Mouse (Mus musculus) heart, postnatal 25 days (tissue): ENCODE results near the gene Ring1. TPM values are rescaled to one million over a fixed set of nuclear protein-coding genes. Genes with fewer than 3 reads are reported as not detected.
"Not testable (repeated sequence)": the region's sequence is repeated elsewhere in the genome, so short reads cannot be mapped to it uniquely, and the experiment has no call there.

Source experiments
- DNase-seq: peaks from one replicate; pipeline ENCODE4 v3.0.0; 2022; ENCODE audit warnings: low spot score
- intact Hi-C: fragments of 180-260 bp; cut with DNase I; formaldehyde crosslinking; loops from one replicate; pipeline ENCODE4 v1.15.1; 2025
- total RNA-seq, 2 experiments: library from RNA; stranded (reverse); gene quantifications; 2 replicates each; pipeline ENCODE4 v1.2.3; 2021

Gene Ring1
- total RNA-seq, 2 experiments from 2014 or later: 12.6 to 13.2 TPM

- intact Hi-C loops: loop anchor here (5.0 kb wide), 1 partner anchor 88 kb away; the partner anchor contains the start of gene H2-DMa
- DNase-seq: peak; percentile 0
These were observed 4.8 kb upstream of the Ring1 start for GRCm38 (mm10) chr17:34029150-34029889.

- intact Hi-C loops: loop anchor here (5.0 kb wide), 1 partner anchor 89 kb away; the partner anchor contains the start of gene H2-DMa
- no peak for DNase-seq
These were observed 4.1 kb upstream of the Ring1 start for GRCm38 (mm10) chr17:34028501-34029149.

DNA sequence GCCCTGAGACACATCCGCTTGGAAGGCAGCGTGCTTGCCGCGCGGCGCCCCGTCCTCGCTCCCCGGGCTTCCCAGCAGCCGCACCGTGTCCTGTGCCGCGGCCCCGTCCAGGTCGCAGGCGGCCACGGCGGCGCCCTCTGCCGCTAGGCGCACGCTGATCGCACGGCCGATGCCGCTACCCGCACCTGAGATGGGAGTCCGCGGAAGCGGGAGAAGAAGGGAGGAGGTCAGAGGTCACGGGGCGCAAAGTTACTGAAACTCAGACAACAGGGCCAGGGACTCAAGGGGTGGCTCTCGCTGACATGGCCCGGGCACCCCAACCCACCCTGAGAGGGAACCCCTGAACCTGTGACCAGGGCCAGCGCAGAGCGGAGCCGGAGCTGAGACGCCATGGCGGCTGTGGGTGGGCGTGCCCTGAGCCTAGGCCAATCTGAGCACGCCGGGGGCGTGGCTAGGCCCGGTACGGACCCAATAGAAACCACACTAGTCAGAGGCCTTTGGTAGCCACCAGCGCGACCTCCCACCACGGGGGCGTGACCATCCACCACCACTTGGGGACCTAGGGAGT lies 3.3 kb upstream of the Ring1 start, which contains the start of gene H2-Ke6:
Gene H2-Ke6 (minus strand): TSS at position 405 of the 568 bp plus-strand sequence.
- intact Hi-C loops: loop anchor here (5.0 kb wide), 1 partner anchor 90 kb away; the partner anchor contains the start of gene H2-DMa
- peak; percentile 88 for DNase-seq

DNA sequence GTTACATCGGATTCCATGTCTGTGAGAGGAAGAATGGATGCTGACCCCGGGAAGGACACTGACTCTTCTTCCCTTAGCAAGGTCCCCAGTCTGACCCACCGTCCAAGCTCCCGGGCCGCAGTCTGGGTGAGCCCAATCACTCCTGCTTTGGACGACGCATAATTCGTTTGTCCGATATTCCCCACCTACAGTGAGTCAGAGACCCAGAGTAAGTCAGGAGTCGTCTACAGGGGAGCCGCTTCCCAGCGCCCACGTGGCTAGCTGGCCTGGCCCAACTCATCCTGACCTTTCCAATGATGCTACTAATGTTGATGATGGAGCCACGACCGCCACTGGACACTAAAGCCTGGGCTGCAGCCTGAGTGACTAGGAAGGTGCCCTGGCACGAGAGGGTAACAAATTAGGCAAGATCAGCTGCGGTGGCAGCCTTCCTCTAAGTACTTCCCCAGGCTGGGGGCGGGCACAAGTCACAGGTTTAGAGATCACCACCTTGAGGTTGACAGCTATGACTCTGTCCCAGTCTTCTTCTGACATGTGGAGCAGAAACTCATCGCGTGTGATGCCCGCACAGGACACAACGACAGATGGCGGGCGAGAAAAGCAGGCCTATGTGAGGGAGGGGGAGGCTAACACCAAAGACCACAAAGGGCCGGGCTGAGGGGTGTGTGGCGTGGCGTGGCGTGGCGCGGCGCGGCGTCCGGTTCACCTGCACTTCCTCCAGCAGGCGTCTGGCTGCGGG lies 2.6 kb upstream of the Ring1 start:
- no peak for DNase-seq
- intact Hi-C loops: loop anchor here (5.0 kb wide), 1 partner anchor 90 kb away; the partner anchor contains the start of gene H2-DMa

DNA sequence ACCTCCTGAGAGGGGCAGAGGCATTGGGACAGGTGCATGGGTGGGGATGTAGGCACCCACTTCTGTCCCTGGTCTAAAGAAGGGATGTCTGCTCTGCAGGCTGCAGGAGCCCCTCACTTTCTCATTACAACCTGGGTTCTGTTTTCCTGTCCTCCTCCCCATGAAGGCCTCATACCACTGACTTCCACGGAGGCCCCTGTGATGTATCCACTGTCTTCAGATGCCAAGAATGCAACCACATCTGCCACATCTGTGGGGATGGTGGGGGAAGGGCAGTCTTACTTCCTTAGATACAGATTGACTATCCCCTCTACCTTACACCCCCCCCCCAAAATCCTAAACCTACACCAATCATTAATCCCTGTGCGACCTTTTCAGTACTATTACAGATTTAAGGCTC lies 1.7 kb upstream of the Ring1 start:
- intact Hi-C loops: loop anchor here (5.0 kb wide), 1 partner anchor 91 kb away; the partner anchor contains the start of gene H2-DMa
- DNase-seq: no peak

- intact Hi-C loops: loop anchor here (5.0 kb wide), 1 partner anchor 92 kb away; the partner anchor contains the start of gene H2-DMa
- no peak for DNase-seq
These were observed 1.3 kb upstream of the Ring1 start for GRCm38 (mm10) chr17:34025756-34026151.

DNA sequence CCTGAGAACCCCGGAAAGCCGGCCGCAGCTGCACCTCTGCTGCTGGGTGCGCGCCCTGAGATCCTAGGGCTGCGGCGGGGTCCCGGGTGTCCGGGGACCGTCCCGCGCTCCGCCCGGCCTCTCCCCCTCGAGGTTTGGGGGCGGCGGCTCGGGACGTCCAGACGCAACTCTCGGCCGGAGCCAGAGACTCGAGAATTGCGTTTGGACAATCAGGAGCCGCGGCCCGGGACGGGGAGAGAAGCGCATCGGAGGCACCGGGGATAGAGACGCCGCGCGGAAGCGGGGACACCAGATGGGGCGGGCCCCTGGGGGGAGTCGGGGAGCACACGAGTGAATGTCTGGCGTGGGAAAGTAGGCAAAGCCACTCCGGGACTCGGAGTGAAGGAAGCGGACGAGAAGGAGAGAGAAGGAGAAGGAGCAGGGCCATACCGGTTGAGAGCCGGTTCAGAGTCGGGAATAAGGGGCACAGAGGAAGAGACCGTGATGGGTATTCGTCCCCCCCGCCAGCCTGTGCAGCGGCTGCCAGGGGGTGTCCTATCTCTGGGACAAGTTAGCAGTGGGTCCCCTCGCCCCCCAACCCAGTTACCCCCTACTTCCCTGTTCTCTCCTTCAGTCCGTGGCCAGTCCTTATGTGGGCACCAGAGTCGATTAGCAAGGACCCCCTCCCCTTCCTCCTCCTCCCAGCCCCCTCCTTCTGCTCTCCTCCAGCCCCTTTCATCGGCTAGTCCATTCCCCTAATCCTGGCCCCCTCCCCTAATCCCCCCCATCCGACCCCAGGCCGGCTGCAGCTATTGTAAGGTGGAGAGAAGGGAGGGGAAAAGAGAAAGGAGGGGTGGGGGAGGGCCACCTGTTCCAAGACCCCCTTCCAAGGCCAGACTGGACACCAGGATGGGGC lies 628 bp upstream of the Ring1 start:
- intact Hi-C loops: loop anchor here (5.0 kb wide), 1 partner anchor 92 kb away; the partner anchor contains the start of gene H2-DMa
- no peak for DNase-seq

DNA sequence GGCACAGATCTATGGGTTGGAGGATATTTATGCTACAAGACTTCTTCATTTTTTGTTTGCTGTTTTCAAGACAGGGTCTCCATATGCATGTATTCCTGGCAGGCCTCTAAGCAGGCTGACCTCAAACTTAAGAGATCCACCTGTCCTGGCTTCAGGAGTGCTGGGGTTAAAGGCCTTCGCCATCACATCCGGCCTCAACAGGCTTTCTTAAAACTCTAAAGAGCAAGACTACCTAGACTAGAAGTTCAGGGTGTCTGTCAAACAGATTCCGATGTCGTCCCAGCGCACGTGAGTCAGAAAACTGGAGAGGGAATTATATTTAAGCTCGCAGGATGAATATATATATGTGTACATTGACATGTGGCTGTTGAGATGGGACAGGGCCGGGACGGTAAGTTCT lies 802 bp downstream of the Ring1 start:
- DNase-seq: no peak
- intact Hi-C loops: no loop called here

DNA sequence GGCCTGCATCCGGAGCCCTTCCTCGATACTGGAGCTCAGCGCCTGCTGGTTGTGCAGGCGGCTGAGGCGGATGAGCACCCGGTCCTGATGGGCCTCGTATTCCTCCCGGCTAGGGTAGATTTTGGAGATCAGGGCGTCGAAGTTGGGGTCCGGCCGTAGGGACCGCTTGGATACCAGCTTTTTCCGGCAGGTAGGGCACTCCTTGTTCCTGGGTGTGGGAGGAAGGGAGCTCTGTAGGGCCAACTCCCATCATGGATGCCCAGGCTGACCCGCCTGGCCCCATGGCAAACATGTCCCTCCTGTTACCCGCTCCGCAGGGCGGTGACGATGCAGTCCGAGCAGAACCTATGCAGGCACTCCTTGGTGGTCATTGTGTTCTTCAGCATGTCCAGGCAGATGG lies 1.5 kb downstream of the Ring1 start:
- DNase-seq: no peak
- intact Hi-C loops: no loop called here

- intact Hi-C loops: no loop called here
These were observed 2.1 kb downstream of the Ring1 start for GRCm38 (mm10) chr17:34022414-34022783.

GRCm38 (mm10) chr17:34021539-34022413 lies 2.7 kb downstream of the Ring1 start:
- no peak for DNase-seq
- intact Hi-C loops: loop anchor here (1.0 kb wide), 1 partner anchor 64 kb away; no protein-coding TSS in a partner anchor

More at GRCm38 (mm10) chr17:34022414-34022783, 2.1 kb downstream of the Ring1 start:
- no peak for DNase-seq

DNA sequence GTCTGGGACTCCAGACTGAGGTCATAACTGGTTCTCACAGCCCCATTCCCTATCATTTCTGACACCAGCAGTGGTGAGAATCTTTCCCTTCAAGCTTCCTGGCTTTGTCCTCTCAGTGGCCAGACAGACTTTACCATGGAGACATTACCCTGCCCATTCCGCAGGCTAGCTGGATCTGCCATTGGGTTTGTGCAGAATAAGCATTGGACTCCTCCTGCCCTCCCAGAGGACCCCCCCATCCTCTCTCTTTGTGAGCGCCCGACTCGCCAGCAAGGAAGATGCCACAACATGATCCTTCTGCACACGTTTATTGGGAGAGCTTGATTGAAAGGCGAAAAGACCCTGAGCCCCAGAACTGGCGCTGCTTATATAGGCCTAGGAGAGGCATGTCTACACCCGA lies 11.0 kb downstream of the Ring1 start:
- intact Hi-C loops: no loop called here
- DNase-seq: no peak

DNA sequence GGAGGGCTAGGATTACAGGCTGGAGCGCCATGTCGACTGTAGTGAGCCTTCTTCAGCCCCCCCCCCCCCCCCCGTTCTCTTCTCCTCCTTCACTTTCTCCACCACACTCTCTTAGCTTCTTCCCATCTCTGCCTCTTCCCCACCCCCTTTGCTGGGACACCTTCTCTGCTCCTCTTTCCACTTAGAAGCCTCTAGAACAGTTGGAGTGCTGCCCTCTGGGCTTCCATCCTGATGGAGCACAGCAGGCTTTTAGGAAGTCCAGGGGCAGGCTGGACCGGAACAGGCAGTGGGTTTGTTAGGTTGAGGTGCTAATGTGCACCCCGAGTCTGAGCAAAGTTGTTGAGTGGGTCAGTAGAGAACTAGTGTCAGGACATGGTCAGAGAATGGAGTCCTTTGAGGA lies 14.3 kb downstream of the Ring1 start:
- intact Hi-C loops: no loop called here

GRCm38 (mm10) chr17:34006570-34006969 lies 17.9 kb downstream of the Ring1 start:
- intact Hi-C loops: no loop called here
- DNase-seq: no peak

More for the DNA sequence above, 14.3 kb downstream of the Ring1 start:
- no peak for DNase-seq

DNA sequence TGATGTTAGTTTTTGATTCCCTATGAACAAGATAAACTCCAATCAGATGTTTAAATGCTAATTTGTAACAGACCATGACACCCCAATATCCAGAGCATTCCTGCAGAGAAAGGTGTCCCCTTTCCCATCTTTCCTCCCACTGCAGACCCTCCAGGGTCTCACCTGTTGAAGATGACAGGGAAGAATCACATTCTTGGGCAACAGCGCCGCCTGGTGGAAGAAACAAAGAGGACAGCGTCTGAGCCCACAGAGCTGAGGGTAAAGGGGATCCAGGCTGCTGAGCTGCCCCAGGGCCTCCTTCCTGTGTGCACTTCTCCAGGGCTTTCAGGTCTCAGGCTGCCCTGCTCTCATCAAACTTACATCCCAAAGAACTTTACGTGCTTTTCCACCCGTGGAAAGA lies 21.1 kb downstream of the Ring1 start:
- intact Hi-C loops: no loop called here

GRCm38 (mm10) chr17:34000796-34001195 lies 23.7 kb downstream of the Ring1 start:
- DNase-seq, intact Hi-C loops: not testable (repeated sequence)

More for the DNA sequence above, 21.1 kb downstream of the Ring1 start:
- DNase-seq: no peak

GRCm38 (mm10) chr17:34000150-34000537 lies 24.3 kb downstream of the Ring1 start, which contains the start of gene H2-K1:
TSS of gene H2-K1 (minus strand) at chr17:34000347.
- DNase-seq: peak; percentile 89
- intact Hi-C loops: no loop called here
